Mouse (Mus musculus): ENCODE data around the gene Ccdc97.

DNA sequence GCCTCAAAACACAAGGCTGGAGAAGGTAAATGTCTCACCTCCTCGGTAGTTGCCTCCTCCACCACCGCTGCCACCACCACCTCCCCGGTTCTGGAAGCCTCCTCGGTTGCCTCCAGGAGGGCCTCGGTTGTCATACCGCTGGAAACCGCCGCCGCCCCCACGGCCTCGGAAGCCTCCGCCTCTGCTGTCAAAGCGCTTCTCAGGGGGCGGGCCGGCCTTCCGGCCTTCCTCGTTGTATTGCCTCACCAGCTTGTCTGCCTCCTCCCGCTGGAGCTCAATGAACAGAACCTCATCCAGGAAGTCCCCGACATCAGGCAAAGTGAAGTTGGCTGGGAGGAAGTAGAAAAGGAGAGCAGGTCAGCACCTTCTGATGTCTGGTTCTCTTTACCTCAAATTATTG is 7.0 kb upstream of the Ccdc97 start:
- TF ChIP-seq CTCF (IDR thresholded peaks at IDR 0.05; ENCODE audit: low read depth) (no peak), EP300 (IDR thresholded peaks at IDR 0.05; ENCODE audit: low read depth) (no peak)
